Mouse (Mus musculus) megakaryocyte, adult 5-6 weeks (primary cell): ENCODE measurements around the gene Hsd3b7. TPM values are rescaled to one million over a fixed set of nuclear protein-coding genes. Genes with fewer than 3 reads are reported as not detected.
A peak's percentile ranks its signal among the peaks of the same experiment; 100 is the strongest.

Source experiments
- ATAC-seq: 2 replicates; pipeline ENCODE4 v1.8.0; 2016; ENCODE audit warnings: mild to moderate bottlenecking, inconsistent platforms; ENCODE audit not compliant: poor library complexity, severe bottlenecking
- total RNA-seq, 2 experiments: library from RNA; stranded (forward) in 1 of 2; stranded (reverse) in 1 of 2; fragments of 153-499, 151-499 nt in 1 of 2; fragments of 221-1000, 200-1000 nt in 1 of 2; gene quantifications; 2 replicates each; pipeline versions ENCODE4 v1.2.3 to v1.2.4; 2015 to 2017

Gene Hsd3b7
- total RNA-seq (2015) (27.0 and 30.9 TPM in 2 replicates), total RNA-seq (2017) (28.5 and 28.7 TPM in 2 replicates)

- ATAC-seq: peak; percentile 92
Observed at GRCm38 (mm10) chr7:127800435-127801009, at the start of gene Hsd3b7. TSS of gene Hsd3b7 (plus strand) at chr7:127800604.

DNA sequence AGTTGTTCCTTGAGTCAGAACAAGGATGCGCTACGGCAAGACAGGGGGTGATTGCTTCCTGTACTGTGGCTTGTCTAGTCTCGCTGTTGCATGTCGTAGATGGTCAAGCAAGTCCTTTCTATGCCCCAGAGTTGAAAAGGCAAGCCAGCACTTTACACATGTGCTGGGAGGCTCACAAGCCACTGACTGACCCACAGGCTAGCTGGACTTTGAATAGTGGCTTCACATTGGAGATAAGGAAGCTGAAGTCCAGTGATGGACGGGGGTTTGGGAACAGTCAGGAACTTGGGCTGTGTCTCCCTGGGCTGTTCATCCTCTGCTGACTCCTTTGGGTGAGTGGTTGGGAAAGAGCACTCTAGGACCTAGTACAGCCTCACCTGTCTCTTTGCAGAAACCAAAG, 48.8 kb upstream of the Hsd3b7 start:
- no peak for ATAC-seq

- ATAC-seq: no peak
Observed at GRCm38 (mm10) chr7:127752069-127752468, 48.3 kb upstream of the Hsd3b7 start.

DNA sequence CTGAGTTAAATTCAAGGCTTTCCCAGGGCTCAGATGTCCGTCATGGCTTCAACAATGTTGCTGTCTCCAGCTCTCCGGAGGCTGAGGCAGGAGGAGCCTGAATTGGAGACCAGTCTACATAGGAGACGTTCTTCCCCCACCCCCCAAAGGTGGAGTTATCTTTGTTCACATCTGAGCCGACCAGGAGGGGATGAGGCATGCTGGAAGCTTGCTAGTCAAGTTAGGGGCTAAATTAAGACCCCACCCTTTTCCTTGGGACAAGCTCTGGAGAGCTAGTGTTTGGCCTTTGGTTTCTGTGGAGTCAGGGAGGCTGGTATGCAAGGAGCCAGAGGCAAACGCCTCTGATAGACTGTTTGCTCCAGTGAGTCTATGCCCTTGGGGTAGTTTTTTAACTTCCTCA, 47.2 kb upstream of the Hsd3b7 start:
- ATAC-seq: no peak

- ATAC-seq: no peak
Observed at GRCm38 (mm10) chr7:127753741-127754140, 46.7 kb upstream of the Hsd3b7 start.

GRCm38 (mm10) chr7:127759716-127760115, 40.7 kb upstream of the Hsd3b7 start:
- ATAC-seq: peak; percentile 74

DNA sequence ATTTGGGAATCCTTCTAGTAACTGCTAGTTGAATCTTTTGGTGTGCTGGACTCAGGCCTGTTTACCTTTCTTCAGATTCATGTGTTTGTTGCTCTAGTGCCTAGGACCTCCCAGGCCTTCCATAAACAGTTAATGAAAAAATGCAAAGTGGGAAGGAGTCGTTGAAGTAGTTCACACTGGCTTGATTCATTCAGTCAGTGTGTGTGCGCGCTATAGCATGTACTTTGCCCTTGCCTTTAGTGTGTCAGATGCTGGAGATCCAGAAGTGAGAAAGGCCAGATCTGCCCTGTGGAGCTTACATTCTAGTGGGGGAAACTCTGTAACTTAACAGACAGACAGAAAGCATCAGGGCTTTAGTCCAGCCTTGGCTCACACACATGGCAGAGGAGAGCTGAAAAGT, 39.9 kb upstream of the Hsd3b7 start:
- ATAC-seq: no peak

- peak; percentile 94 for ATAC-seq
Observed at GRCm38 (mm10) chr7:127761026-127761425, 39.4 kb upstream of the Hsd3b7 start.

DNA sequence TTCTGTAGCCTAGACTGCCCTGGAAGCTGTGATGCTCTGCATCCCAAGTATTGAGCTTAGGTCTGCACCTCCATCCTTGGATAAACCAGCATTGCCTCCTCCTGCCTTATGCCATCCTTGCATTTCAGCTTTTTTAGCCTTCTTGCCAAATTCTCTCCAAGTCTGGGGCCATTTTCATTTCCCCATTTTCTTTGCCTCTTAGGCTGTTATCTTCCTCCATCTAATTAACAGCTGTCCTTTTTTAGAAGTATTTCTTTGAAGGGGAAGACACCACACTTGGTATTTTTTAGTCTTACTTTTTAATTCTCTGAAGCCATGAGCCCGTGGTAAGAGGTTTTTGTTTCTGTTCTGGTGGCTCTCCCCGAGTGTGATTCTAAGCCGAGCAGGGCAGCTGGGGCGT, 36.8 kb upstream of the Hsd3b7 start:
- no peak for ATAC-seq

GRCm38 (mm10) chr7:127765756-127766155, 34.6 kb upstream of the Hsd3b7 start:
- ATAC-seq: no peak

DNA sequence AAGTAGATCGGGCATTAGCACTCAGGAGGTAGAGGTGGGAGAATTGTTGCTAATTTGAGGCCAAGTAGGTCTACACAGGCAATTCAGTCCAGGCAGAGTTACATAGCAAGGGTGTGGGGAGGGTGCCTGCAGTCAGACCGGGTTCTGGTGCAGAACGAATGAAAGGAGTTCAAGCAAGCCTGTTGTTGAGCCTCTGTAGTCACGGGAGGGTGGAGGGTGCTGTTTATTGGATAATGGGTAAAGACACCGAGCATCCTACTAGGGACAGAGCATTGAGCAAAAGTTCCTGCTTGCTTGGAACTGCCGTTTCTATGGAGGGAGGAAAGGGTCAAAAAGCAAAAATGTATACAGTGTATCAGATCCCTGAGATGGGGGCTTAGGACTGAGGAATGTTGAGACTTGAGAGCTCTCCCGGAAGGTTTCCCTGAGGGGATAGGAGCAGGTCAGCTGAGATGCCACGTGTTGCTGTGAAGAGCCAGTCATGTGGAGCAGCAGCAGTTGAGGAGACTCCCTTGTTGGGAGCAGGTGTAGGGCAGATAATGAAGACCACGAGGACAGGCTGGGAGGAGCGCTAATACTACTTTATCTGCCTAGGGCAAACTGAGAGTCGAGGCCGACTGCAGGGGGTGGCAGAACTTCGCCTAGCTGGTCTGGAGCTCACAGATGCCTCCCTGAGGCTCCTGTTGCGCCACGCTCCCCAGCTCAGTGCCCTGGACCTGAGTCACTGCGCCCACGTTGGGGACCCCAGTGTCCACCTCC, 33.4 kb upstream of the Hsd3b7 start:
- no peak for ATAC-seq

- no peak for ATAC-seq
Observed at GRCm38 (mm10) chr7:127767671-127768345, 32.6 kb upstream of the Hsd3b7 start.

DNA sequence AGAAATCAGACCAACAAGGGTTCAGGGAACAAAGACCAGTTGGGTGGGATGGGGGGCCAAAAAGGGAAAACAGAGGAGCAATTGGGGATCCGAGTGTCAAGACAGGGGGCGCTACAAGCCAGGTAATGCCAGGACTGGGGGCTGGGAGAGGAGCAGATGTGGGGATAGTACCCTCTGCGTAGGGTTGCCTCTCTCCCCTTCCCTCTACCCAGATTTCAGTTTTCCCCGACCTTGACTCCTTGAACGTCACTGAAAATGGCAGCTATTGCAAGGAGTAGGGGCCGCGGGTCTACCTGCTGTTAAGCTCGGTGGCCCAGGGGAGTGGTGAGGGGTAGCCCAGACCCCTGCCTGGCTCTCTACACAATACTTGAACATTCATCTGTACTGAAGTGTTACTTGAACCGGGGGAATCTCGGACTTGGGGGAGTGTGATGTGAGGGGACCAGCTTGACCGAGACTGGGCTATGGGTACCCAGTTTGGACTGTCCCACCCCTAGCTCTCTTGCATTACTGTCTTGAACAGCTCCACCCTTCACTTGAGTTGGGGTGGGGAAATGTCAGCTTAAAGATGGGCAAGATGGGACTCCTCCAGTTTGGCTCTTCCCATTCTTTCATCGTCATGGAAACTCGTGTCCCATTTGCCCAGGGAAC, 31.9 kb upstream of the Hsd3b7 start:
- no peak for ATAC-seq

DNA sequence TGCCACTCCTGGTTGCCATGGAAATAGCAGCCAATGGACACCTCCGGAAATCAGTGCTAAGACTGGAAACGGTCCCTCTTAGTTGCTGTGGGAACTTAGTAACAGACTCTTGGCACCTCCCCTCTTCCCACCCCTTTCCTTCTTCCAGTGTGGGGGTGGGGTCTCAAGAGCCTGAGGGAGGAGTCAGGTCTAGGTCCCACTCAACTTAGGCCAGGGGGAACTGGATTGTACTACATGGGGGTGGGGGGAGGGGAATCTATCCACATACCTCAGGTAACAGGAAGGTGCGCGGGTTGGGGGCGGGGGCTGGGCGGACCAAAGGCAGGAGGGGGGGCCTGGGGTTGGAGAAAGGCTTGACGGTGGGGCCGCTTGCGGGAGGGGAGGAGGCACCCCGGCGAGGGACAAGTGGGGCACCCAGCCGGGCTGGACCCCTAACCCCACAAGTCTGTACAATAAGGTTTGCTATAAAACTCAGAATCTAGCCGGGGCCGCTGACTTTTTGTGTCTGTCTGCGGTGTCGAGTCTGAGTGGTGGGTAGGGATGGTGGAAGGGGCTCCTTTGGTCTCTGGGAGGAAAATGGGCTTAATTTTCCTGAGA, 31.3 kb upstream of the Hsd3b7 start:
- ATAC-seq: peak; percentile 74

DNA sequence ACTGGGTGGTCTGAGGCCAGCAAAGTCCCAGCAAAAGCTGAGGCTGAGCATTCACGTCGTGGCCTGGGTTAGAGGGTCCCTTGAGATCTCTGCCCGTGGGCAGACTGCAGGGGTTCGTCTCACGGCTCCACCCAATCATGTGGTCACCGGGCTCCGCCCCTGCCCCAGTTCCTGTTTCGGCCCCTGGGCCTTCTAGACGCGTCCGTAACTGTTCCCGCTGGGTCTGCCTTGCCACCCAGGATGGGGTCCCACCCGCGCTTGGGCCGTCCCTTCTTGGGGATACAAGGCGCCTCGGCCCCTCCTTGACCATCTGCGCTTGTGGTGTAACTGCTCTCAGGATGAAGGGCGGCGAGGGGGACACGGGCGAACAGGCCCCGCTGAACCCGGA, 30.8 kb upstream of the Hsd3b7 start, which contains the start of gene Orai3:
Gene Orai3 (plus strand): TSS at position 165 of the 388 bp plus-strand sequence.
- peak; percentile 83 for ATAC-seq

GRCm38 (mm10) chr7:127770039-127770905, 30.1 kb upstream of the Hsd3b7 start:
- ATAC-seq: peak; percentile 34

DNA sequence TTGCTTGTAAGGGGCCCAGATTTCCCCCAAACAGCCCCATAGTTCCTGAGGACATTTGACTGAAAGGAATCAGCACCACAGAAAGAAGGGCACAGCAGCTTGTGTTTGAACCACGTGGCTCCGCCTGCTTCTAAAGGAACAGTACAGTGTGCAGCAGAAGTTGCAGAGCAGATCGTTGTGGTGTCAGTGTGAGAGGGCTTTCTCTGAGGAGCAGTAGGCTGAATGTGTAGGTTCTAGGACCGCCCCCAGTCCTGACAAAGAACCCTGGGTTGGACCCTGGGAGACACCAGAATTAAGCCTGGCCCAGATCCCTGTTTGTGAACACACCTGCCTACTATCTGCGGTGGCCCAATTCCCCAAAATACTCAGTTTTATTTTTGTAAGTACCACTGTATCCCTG, 29.1 kb upstream of the Hsd3b7 start:
- ATAC-seq: no peak

DNA sequence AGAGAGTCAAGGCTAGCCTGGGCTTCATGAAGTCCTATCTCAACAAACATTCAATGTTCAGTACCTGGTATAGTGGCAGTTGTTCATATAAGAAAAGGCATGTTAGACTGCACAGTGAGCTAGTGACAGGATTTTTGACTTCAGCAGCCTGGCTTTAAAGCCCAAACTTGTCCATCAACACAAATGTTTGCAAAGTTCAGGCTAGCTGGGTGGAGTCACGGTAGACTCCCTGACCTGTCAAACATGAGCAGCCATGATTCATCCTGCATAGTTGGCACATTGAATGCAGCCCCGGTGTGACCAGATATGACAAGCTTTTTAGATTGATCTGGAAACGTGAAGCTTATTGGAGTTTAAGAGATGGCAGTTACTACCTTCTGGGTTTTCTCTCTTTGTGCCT, 28.3 kb upstream of the Hsd3b7 start:
- ATAC-seq: no peak

DNA sequence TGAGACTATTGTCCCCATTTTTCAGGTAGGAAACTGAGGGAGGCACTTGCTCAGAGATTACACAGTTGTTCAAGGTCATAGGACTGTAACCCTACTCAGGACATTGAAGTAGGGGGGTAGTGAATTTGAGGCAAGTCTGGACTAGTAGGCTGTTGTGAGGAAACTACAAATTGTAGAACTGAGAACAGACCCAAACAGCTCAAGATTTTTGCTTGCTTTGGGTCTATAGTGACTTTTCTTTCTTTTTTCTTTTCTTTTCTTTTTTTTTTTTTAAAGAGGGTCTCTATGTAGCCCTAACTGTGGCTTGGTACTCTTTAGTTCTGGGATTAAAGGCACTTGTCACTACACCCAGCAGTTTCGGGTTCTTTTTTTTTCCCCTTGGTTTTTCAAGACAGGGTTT, 27.8 kb upstream of the Hsd3b7 start:
- no peak for ATAC-seq
